Mouse (Mus musculus): ENCODE results near the gene Cux1.

The Cux1 gene

DNA sequence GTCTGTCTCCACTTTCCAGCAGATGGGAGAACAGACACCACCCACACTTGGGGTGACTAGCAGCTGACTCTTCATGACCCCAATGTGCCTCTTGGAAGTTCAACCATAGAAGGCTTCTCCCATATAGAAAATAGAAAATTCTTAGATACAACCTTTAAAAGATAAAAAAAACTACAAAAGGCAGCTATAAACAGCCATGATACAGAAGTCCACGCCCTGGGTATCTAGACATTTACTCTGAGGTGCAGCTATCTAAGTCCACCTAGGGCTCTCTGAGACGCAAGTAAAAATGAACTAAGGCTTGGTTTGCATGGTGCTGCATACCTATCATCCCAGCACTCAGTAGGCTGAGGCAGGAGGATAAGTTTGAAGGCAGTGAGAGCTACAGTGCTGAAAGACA lies 144.3 kb downstream of the Cux1 start:
- no peak for DNase-seq

DNA sequence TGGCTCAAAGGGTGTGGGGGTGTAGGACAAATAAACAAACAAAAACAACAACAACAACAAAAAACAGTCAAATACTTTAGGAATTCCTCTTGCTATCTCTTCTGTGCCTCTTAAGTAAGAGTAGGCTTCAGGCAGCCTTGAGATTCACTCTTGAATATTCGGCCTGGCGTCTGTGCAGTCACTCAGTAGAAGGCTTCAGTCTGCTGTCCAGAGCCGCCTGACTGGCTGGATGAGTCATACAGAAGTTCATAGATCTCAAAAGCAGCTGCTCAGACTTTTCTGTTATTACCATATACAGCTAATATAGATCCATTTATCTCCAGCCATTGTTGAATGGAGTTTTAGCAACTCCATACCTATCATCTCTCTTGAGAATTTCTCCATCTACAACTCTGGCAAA lies 145.4 kb downstream of the Cux1 start:
- no peak for DNase-seq

DNA sequence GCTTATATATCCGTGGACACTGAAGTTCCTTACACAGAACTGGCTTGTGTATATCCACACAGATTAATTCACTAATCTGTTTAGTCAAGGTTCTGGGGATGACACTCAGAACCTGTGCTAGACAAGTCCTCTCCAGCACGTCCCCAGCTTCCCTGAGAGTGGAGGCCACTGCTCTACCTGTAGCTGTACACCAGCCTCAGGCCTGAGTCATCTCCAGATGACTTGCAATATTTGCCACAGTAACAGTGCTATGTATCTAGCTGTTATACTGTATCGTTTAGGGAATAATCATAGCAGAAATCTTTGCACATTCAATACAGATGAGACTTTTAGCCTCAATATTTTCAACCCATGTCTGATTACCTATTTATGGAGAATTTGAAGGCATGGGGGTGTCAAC lies 146.0 kb downstream of the Cux1 start:
- DNase-seq = no peak

DNA sequence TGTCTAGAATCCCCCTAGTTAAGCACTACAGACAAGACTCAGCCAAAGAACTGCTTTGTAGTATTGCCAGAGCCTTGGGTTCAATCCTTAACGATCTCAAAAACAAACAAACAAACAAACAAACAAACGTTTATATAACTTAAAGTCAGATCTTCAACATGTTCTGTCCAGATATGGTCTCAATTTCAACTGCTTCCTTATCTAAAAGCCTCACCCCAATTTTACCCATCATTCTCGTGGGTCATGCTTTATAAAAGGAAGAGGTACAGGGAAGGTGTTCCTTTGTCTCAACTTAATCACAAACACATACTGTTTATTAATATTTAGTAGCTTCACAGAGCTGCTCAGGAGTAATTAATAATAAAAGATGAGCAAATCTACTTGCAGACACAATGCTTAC lies 146.9 kb downstream of the Cux1 start:
- no peak for DNase-seq

DNA sequence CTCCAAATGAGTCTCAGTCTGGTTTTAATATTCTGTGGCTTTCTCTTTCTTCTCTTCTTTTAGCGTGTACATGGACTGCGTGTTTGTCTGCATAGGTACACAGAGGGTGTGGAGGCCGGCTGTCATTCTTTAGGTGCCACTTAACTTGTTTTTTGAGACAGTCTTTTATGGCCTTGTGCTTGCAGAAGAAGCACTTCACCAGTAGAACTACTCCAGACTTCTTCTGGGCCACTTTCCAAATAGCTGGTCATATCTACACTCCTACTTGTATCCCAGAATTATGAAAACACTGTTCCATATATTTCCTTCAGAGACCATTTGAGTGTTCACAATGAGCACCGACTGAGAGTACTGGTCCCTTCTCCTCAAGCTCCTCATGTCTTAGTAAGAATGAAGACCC lies 149.4 kb downstream of the Cux1 start:
- no peak for DNase-seq

DNA sequence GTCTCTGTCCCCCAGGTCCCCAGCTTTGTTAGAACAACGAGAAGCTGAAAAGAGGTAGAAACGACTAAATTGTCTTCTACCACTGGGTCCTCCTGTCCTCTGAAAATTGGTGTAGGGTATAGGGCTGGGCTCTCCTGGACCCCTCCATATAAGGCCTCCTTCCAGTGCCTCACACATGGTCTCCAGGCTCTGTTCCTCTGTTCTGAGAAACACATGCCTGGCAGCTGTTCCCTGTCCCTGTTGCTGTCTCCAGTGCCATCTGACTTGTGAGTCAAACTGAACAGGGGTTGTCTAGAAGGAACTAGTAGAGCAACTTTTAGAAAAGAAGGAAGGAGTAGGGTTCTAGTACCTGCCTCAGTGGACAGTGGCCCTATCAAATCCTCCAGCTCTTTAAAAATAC lies 152.8 kb downstream of the Cux1 start:
- no peak for DNase-seq

DNA sequence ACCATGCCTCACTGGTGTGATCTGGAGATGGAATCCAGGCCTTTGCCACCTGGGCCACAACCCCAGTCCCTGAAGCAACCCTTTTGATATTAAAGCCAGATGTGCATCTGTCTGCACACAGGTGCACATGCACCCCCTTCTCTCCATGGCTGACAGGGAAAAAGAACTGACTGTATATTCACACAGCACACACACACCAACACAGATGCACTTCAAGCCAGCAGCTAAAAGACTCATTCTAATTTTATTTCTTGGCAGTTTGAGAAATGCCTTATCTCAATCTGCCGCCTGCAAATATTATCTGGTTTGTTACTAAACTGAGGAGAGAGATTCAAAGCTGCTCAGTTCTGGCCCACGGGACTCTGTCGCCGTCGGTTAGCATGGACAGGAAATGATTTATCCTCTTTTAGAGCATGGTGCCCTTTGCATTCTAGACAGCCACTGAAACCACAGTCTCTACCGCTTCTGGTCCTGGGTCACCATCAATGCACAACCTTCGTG lies 156.6 kb downstream of the Cux1 start:
- no peak for DNase-seq

DNA sequence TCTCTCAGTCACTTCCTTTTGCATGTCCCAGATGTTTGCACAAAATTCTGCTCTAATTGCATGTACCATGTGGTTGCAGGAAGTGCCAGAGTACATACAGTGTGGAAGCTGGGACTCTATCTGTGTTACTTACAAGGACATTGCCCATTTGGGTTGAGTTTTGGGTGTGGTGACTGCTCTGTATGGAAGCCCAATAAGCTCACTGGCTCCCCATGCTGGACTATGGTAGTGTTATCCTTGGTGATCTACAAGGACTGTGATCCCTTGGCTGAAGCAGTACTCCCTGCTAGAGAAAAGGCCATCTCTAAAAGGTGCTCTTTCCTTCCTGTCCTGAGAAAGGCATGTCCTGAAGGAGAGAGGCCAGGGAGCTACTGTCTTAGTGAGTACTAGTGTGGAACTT lies 160.9 kb downstream of the Cux1 start:
- DNase-seq = no peak

DNA sequence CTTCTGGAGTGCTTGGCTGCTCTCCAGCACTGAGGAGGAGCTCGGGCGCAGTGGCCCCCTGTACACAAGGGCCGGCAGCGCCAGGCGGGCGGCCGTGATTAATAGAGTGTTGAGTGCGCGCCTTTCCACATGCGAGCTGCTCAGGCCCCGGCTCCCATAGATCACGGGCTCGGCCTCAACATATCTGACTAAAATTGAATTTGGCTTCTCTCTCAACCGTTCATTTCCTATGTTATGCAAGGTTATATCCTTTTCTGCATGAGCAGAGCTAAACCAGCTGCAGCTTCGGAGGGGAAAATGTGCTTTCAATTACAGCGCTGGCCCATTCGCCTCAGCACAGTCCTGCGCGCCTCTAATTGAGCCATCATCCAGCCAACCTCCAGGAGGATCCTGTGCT lies 163.7 kb downstream of the Cux1 start:
- peak; percentile 34 for DNase-seq

DNA sequence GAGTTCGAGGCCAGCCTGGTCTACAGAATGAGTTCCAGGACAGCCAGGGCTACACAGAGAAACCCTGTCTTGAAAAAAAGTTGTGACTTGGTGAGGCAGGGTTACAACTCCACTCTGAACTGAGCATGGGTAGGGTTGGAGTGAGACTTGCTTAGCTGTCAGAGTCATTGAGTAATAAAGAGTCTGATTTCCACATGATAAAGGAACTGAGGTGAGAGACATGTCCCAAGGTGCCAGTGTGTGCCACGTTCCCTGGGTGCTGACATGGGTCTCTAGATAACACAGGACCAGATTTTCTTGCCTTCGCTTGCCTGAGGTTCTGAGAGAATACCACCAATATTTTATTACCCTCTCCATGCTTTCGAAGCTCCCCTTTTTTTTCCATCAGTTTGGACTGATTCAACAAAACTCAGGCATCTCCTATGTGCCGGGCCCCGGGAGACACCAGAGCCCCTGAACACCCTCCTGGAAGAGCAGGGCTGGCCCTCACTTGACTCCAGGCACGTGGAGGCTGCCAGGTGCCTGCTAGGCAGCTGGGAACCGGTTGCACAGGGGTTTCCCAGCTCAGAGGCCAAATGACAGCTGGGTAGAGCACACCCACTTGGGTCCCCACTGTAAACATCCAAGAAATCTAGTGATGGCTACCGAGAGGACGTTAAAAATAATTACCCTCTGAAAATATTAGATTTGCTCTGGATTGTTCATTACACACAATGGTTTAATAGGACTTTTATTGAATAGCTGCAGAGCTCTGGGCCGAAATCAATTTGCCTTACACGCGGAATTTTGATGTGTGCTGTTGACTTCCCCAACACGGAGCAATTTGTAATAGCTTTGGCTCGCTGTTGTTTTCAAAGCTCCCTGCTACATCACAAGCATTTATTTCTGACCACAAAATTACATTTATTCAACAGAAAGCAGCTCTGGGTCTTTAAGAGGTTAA lies 164.4 kb downstream of the Cux1 start:
- DNase-seq = no peak

DNA sequence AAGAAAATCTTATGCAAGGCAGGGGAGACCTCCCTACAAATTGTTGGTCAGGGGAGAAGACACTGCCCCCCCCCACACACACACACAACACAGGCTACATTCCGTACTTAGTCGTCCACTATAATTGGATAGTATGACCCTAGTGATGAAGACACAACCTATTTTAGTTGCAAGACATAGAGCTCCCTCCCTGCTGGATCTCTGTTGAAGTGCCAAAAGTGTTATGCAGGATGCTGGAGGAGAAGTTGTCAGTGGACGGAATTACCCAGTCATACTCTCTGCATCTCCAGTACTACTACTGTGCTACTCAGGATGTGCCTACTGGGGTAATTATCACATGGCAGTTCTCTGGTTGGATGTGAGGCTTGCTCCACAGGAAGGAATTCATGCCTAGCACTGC lies 168.6 kb downstream of the Cux1 start:
- no peak for DNase-seq

DNA sequence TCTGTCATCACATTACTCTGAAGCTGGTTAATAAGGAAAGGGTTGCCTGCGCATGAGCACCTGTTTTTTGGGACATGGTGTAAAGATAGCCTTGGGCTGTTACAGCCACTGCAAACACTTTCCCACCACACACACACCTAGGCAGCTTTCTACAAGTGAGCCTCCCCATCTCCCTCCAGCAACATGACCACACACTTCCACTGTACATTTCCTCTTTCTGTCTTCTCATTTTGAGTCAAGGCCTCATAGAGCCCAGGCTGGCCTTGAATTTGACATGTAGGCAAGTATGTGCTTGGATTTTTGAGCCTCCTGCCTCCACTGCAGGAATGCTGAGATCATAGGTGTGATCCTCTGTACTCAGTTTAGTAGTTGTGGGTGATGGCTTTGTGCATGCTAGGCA lies 170.6 kb downstream of the Cux1 start:
- DNase-seq = no peak

DNA sequence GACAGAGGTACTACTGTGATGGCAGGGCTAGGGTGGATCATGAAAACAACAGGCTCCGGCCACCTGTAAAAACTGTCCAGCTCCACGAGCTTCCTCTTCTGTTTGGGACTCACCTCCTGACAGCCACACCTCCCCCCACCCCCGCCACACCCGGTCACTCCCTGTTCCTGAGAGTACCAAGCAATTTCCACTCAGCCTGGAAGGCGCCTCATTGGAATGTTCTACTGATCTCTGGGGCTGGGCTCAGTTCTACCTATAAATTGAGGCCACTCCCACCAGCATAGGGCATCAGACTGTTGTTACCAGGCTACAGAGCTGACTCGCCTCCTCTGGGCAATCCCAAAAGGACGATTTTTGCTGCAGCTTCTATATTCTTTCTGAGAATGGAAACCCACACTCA lies 171.0 kb downstream of the Cux1 start:
- no peak for DNase-seq

DNA sequence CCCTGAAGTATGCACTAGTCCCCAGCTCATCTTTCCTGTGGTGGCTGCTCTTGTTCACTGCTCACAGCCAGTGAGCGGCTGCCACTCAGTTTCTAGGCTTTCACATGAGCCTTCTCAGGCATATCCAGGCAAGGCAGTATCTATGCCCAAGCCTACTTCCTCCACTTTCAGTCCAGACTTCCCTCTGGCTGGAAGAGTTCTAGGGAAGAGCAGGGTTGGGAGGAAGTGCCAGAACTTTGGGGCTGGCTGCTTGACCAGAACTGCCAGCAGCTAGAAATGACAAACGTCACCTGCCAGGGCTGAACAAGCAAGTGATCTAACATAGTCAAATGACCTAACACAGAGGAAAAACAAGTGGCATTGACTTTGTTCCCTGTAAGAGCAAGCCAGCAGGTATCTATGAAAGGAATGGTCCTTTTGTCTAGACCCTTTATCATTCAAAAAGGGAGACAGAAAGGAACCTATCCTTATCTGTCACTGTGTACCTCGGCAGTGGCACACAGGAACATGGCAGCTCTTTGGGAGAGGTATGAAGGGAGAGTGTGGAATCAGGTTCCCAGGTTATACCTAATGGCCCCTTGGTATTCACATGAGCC lies 171.6 kb downstream of the Cux1 start:
- DNase-seq = no peak

DNA sequence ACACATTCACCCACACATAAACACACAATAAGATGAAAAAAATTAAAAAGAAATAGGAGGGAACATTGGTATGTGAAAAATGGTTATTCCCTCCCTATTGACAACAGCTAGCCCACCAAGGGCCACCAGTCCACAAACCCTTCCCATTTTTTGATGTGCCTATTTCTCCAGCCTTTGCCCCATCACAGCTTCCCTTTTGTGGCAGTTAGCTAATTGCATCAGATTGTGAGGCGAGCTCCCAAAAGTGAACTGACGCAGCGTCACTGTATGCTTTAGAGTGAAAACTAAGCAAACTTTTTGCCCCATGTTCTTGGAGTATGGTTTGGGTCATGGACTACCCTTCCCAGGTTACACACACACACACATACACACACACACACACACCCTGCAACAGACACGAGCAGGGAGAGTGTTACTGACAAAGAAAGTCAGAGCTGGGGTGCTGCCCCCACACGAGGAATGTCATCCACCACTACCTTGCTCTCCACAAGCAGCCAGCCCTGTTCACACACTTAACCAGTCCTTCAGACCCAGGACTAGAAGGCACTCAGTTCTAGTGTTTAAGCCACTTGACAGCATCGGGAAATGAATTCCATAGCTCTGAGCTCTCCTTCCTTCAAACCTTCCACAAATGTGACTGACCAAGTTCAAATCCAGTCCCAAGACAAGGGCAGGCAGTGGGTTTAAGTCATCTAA lies 172.6 kb downstream of the Cux1 start:
- DNase-seq = no peak

DNA sequence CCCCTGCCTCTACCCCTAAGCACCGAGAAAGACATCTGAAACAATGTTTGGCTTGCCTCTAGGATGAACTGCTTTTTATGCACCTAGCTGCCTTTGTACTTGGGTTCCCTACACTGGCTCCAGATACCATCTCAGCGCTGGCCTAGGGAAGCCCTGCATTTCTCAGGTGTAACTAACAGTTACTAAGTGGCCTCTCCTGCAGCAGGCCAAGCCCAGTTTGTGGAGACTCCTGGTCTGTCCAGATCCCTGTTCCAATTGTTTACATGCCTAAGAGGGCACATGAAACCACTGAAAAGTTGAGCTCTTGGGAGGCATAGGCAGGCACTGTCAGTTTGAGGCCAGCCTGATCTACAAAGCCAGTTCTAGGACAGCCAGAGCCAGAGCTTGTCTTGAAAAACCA lies 173.7 kb downstream of the Cux1 start:
- no peak for DNase-seq

DNA sequence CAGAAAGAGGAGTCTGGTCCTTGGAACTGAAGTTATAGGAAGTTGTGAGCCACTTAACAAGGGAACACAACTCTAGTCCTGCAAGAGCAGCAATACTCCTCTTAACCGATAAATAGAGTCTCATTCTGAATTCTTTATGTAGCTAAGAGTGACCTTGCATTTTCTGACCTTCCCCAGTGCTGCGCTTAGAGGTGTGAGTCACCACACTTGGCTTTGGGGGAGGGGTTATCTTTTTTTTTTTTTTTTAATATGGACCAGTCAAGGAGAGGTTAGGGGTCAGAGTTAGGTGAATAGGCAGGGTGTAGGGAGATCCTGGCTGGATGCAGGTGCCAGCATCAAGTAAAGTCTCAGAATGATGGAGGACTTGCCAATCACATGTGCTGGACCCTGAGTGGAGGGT lies 180.5 kb downstream of the Cux1 start:
- DNase-seq = no peak

DNA sequence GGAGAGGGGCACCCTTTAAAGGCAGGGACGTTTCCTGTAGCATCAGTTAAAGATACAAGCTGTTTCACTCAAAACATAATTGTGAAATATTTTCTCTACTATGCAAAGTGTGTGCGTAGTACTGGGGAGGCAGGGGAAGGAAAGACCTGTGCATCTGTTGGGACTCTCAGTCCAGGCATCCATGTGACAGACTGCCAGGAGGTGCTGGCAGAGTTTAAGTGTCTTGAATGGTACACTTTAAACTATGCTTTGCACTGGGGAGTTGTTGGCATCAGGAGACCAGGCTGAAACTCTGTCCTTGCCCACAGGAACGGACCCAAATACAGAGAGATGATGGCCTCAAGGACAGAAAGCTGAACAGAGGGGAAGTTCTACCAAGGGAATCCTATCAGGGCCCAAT lies 182.1 kb downstream of the Cux1 start:
- DNase-seq = no peak

DNA sequence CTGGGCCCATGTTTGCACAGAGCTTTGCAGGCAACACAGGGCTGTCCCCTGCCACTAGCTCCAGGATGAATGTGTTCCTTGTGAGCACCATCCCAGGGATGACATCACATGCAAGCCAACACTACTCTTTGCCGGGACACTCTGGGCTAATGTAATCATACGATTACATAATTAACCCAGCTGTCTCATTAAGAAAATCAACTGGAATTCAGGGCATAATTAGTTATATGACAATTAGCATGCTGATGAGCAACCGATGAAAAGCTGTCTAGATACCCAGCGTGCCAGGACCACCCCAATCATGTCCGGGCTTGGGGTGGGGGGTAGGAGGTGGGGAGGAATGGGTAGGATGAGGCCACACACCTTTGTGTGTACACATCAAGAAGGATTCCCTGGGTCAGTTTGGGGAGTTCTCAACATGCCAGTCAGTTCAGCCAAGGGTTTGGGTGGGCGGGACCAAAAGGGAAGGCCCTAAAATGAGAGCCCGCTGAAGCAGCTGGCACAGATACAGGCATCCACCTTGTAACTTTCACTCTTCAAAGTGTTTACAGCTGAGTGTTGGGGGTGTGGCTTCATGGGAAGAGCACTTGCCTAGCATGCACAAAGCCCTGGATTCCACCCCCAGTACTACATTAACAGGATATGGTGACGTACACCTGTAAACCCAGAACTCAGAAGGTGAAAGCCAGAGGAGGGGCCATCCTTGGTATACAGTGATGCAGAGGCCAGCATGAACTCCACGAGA lies 184.9 kb downstream of the Cux1 start:
- DNase-seq = no peak

DNA sequence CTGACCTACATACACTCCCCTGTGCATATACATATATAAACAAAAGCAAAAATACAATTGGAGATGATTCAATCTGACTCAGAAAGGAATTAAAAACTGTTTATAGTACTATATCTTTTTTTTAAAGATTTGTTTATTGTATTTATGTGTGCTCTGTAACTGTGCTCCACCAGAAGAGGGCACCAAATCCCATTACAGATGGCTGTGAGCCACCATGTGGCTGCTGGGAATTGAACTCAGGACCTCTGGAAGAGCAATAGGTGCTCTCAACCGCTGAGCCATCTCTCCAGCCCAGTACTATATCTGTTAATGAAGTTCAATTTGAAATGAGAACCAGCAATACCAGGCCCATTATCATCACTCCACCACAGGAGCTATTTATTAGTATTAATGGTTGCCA lies 187.9 kb downstream of the Cux1 start:
- no peak for DNase-seq

DNA sequence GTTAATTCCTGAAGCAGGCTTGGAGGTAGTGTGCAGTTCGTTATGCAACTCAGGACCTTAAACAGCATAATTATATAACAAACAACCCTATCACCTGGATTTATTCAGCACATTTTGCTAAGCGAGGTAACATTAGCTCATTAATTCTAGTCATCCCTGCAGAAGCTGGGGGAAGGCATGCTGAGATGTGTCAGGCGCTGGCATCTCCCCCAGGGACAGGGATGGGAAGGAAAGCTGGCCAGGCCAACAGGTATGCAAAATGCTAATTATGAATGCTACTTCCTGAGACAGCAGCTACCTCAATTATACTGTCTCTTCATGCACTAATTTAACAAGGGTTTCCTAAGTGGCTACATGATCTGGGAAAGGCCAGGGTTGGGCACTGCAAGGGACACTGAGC lies 190.2 kb downstream of the Cux1 start:
- no peak for DNase-seq

DNA sequence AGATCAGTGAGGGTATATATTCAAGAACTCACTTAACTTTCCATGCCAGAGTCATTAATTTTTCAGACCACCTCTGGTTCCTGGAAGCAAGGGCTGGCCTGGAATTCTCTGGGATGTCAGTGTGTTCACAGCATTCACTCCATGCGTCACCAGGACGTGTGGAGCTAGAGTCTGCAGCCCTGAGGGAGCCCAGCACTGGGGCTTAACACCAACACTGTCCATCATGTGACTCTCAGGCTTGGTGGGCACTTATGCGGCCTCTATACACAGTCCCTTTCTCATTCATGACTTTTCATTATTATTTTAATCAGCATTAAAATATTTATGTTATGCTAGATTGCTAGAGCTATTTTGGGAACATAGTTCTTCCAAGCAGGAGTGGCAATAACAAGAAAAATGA lies 191.9 kb downstream of the Cux1 start:
- DNase-seq = no peak

DNA sequence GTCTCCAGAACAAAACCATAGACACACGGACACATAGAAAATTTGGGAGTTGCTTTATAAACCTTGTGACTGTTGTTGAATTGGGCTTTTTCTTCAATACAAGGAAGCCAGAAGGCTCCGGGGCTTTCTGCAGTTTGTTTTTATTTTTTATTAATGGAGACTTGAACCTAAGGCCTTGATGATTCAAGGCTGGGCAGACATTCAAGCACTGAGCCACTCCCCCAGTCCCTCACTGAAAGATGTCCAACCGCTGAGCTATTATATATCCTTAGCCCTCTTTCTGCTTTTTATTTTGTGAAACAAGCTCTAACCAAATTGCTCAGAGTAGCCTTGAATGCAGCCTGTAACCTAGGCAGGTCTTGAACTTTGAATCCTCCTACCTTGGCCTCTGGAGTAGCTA lies 195.0 kb downstream of the Cux1 start:
- no peak for DNase-seq
